Mouse (Mus musculus) olfactory bulb, adult 2 months (tissue): Measurements from ENCODE around the gene Lats1. TPM values are rescaled to one million over a fixed set of nuclear protein-coding genes. Genes with fewer than 3 reads are reported as not detected.

Experiments
- H3K27ac ChIP-seq: fragments of 200-500 bp; 2 replicates; pipeline ENCODE4 v1.5.1; 2012; ENCODE audit warnings: low read depth, low read length; ENCODE audit not compliant: insufficient read depth
- H3K4me1 ChIP-seq: fragments of 200-500 bp; 2 replicates; pipeline ENCODE4 v1.6.1; 2012; ENCODE audit warnings: low read length; ENCODE audit not compliant: control insufficient read depth, insufficient read depth
- H3K4me3 ChIP-seq: fragments of 200-500 bp; 2 replicates; pipeline ENCODE4 v1.5.1; 2012; ENCODE audit warnings: mild to moderate bottlenecking, low read depth, low read length, moderate library complexity; ENCODE audit not compliant: insufficient read depth
- CTCF ChIP-seq: fragments of 200-500 bp; IDR thresholded peaks from 2 replicates; pipeline ENCODE4 v1.5.1; 2012; ENCODE audit warnings: low read depth, mild to moderate bottlenecking, low read length, moderate library complexity; ENCODE audit not compliant: insufficient read depth
- POLR2A ChIP-seq: fragments of 200-500 bp; IDR thresholded peaks from 2 replicates; pipeline ENCODE4 v1.6.1; 2012; ENCODE audit warnings: mild to moderate bottlenecking, low read depth, low read length, moderate library complexity; ENCODE audit not compliant: insufficient read depth
- WGBS: fragments of 180-500 bp; shearing (Covaris S2); methylation state at CpG from one replicate; pipeline ENCODE4 v1.1.7; 2018; 5-methylcytosine and 5-hydroxymethylcytosine counted together
- polyA plus RNA-seq: library from polyadenylated mRNA; stranded (reverse); fragments of >200 nt; gene quantifications from 2 replicates; pipeline ENCODE4 v1.2.4, GENCODE M21; 2012; ENCODE audit warnings: low replicate concordance; ENCODE audit not compliant: missing spikeins, insufficient read depth, insufficient read length

Lats1 gene
- polyA plus RNA-seq, 1 experiment, result 70.0 TPM

- TF ChIP-seq CTCF (no peak), POLR2A (no peak)
- H3K4me1 ChIP-seq, result no peaks in the 10 kb centered on the region
- no peak within 1 kb of the TSS for H3K27ac ChIP-seq
- under 1% methylated on average over 24 of the region's 24 CpGs for WGBS
- H3K4me3 ChIP-seq, result peak within 1 kb of the TSS; percentile 78
Observed at GRCm38 (mm10) chr10:7667342-7667802, 13.6 kb upstream of the Lats1 start, which contains the start of gene Nup43. Gene Nup43 (plus strand): TSS chr10:7667503.

GRCm38 (mm10) chr10:7673673-7674072, 7.3 kb upstream of the Lats1 start:
- no peak for TF ChIP-seq CTCF
- no peak for TF ChIP-seq POLR2A
- H3K27ac ChIP-seq, result no peak overlapping the region
- 55% methylated on average over 1 of the region's 1 CpGs for WGBS
- no peaks in the 10 kb centered on the region for H3K4me1 ChIP-seq
- no peak overlapping the region for H3K4me3 ChIP-seq

GRCm38 (mm10) chr10:7681343-7682025, 470 bp downstream of the Lats1 start:
- under 1% methylated on average over 64 of the region's 64 CpGs for WGBS
- Histone ChIP-seq H3K4me1 (peaks cover 10% of the 10 kb centered on the region), H3K4me3 (peak overlapping the region; percentile 88), H3K27ac (peak overlapping the region; percentile 17; the same call in 1 of the 2 replicates)
- TF ChIP-seq POLR2A (no peak), CTCF (no peak)

GRCm38 (mm10) chr10:7682249-7682648, 1.2 kb downstream of the Lats1 start:
- Histone ChIP-seq H3K27ac (no peak overlapping the region), H3K4me3 (no peak overlapping the region), H3K4me1 (peaks cover 10% of the 10 kb centered on the region)
- WGBS, result 34% methylated on average over 3 of the region's 3 CpGs
- TF ChIP-seq CTCF (no peak), POLR2A (no peak)

GRCm38 (mm10) chr10:7686902-7687301, 5.9 kb downstream of the Lats1 start:
- WGBS, result 94% methylated on average over 6 of the region's 6 CpGs
- H3K27ac ChIP-seq, result no peak overlapping the region
- TF ChIP-seq POLR2A (no peak), CTCF (no peak)
- H3K4me3 ChIP-seq, result no peak overlapping the region
- H3K4me1 ChIP-seq, result peaks cover 4% of the 10 kb centered on the region

- H3K4me1 ChIP-seq, result no peaks in the 10 kb centered on the region
- no peak for TF ChIP-seq POLR2A
- no peak for TF ChIP-seq CTCF
- no peak overlapping the region for H3K4me3 ChIP-seq
- no peak overlapping the region for H3K27ac ChIP-seq
Observed at GRCm38 (mm10) chr10:7695286-7695685, 14.3 kb downstream of the Lats1 start.

GRCm38 (mm10) chr10:7700120-7700519, 19.1 kb downstream of the Lats1 start:
- H3K4me3 ChIP-seq, result no peak overlapping the region
- 78% methylated on average over 3 of the region's 3 CpGs for WGBS
- no peak overlapping the region for H3K27ac ChIP-seq
- H3K4me1 ChIP-seq, result no peaks in the 10 kb centered on the region
- TF ChIP-seq POLR2A (no peak), CTCF (no peak)

GRCm38 (mm10) chr10:7702586-7702985, 21.6 kb downstream of the Lats1 start:
- Histone ChIP-seq H3K27ac (no peak overlapping the region), H3K4me1 (no peaks in the 10 kb centered on the region), H3K4me3 (no peak overlapping the region)
- 95% methylated on average over 6 of the region's 6 CpGs for WGBS
- TF ChIP-seq CTCF, result no peak

GRCm38 (mm10) chr10:7710121-7710520, 29.1 kb downstream of the Lats1 start:
- 90% methylated on average over 5 of the region's 5 CpGs for WGBS
- 0 out of 2 replicates have a peak, but pooled peaks cover 1% of the 10 kb centered on the region for H3K4me1 ChIP-seq
- no peak overlapping the region for H3K4me3 ChIP-seq
- TF ChIP-seq CTCF (no peak), POLR2A (no peak)
- H3K27ac ChIP-seq, result no peak overlapping the region
